Mouse (Mus musculus) forebrain, embryonic 12.5 days (tissue): ENCODE measurements around the gene Gli1. TPM values are rescaled to one million over a fixed set of nuclear protein-coding genes. Genes with fewer than 3 reads are reported as not detected.

Experiments used
- ATAC-seq: fragments of 200-750 bp; cut with Nextera tagmentation; 2 replicates; pipeline ENCODE4 v1.8.0; 2017; ENCODE audit warnings: moderate TSS enrichment; ENCODE audit not compliant: low FRiP score
- H3K27ac ChIP-seq: fragments of 300-500 bp; sonication (generic); 2 replicates; pipeline ENCODE4 v1.5.1; 2016; ENCODE audit warnings: mild to moderate bottlenecking
- H3K27me3 ChIP-seq: fragments of 300-500 bp; sonication (generic); 2 replicates; pipeline ENCODE4 v1.6.1; 2016; ENCODE audit warnings: mild to moderate bottlenecking
- H3K36me3 ChIP-seq: fragments of 300-500 bp; sonication (generic); replicated peaks from 2 replicates; pipeline ENCODE4 v1.6.1; 2016; ENCODE audit warnings: mild to moderate bottlenecking
- H3K4me1 ChIP-seq: fragments of 300-500 bp; sonication (generic); 2 replicates; pipeline ENCODE4 v1.6.1; 2016
- H3K4me2 ChIP-seq: fragments of 300-500 bp; sonication (generic); 2 replicates; pipeline ENCODE4 v1.6.1; 2016; ENCODE audit warnings: mild to moderate bottlenecking, moderate library complexity
- H3K4me3 ChIP-seq: fragments of 300-500 bp; sonication (generic); replicated peaks from 2 replicates; pipeline ENCODE4 v1.5.1; 2016; ENCODE audit warnings: mild to moderate bottlenecking
- H3K9ac ChIP-seq: fragments of 300-500 bp; sonication (generic); 2 replicates; pipeline ENCODE4 v1.6.1; 2016; ENCODE audit warnings: mild to moderate bottlenecking
- H3K9me3 ChIP-seq: fragments of 300-500 bp; sonication (generic); 2 replicates; pipeline ENCODE4 v1.6.1; 2016
- WGBS: fragments of 180-500 bp; shearing (Covaris S2); methylation state at CpG from one replicate; pipeline ENCODE4 v1.1.7; 2016; 5-methylcytosine and 5-hydroxymethylcytosine counted together
- polyA plus RNA-seq: library from polyadenylated mRNA; unstranded; fragments of >200 nt; fragmentation: Nextera tagmentation; extraction: Ambion mirVana; gene quantifications from 2 replicates; pipeline ENCODE4 v1.2.1, GENCODE M21; 2016

The Gli1 gene
- polyA plus RNA-seq, 1 experiment from 2014 or later: 3.6 TPM

GRCm38 (mm10) chr10:127355336-127355735, 13.6 kb upstream of the Gli1 start:
- 61% methylated on average over 10 of the region's 10 CpGs for WGBS
- H3K27me3 ChIP-seq: peaks cover 21% of the 10 kb centered on the region
- ATAC-seq: no peak
- H3K36me3 ChIP-seq: no peaks in the 10 kb centered on the region
- no peak overlapping the region for H3K4me3 ChIP-seq
- no peak overlapping the region for H3K4me2 ChIP-seq
- no peaks in the 10 kb centered on the region for H3K9me3 ChIP-seq
- H3K4me1 ChIP-seq: peaks cover 5% of the 10 kb centered on the region
- no peak overlapping the region for H3K9ac ChIP-seq
- H3K27ac ChIP-seq: no peak overlapping the region

- peaks cover 8% of the 10 kb centered on the region for H3K4me1 ChIP-seq
- no peak within 1 kb of the TSS for H3K4me2 ChIP-seq
- no peaks in the 10 kb centered on the region for H3K36me3 ChIP-seq
- peaks cover 30% of the 10 kb centered on the region for H3K27me3 ChIP-seq
- H3K4me3 ChIP-seq: no peak within 1 kb of the TSS
- no peaks in the 10 kb centered on the region for H3K9me3 ChIP-seq
- no peak within 1 kb of the TSS for H3K9ac ChIP-seq
- no peak for ATAC-seq
- 87% methylated on average over 18 of the region's 18 CpGs for WGBS
- no peak within 1 kb of the TSS for H3K27ac ChIP-seq
Measured at GRCm38 (mm10) chr10:127353909-127354895, 12.4 kb upstream of the Gli1 start, which contains the start of gene Inhbe. TSS of gene Inhbe (minus strand) at chr10:127354411.

- Histone ChIP-seq H3K9me3 (no peaks in the 10 kb centered on the region), H3K9ac (no peak overlapping the region), H3K4me3 (no peak overlapping the region), H3K4me1 (peaks cover 8% of the 10 kb centered on the region), H3K27me3 (peaks cover 30% of the 10 kb centered on the region), H3K36me3 (no peaks in the 10 kb centered on the region), H3K27ac (no peak overlapping the region), H3K4me2 (no peak overlapping the region)
- WGBS: 95% methylated on average over 11 of the region's 11 CpGs
- no peak for ATAC-seq
Measured at GRCm38 (mm10) chr10:127352766-127353165, 11.0 kb upstream of the Gli1 start.

GRCm38 (mm10) chr10:127352187-127352586, 10.4 kb upstream of the Gli1 start:
- H3K9me3 ChIP-seq: no peaks in the 10 kb centered on the region
- H3K9ac ChIP-seq: no peak overlapping the region
- ATAC-seq: no peak
- H3K36me3 ChIP-seq: no peaks in the 10 kb centered on the region
- no peak overlapping the region for H3K27ac ChIP-seq
- H3K4me3 ChIP-seq: no peak overlapping the region
- H3K4me2 ChIP-seq: no peak overlapping the region
- 86% methylated on average over 9 of the region's 9 CpGs for WGBS
- peaks cover 8% of the 10 kb centered on the region for H3K4me1 ChIP-seq
- peaks cover 30% of the 10 kb centered on the region for H3K27me3 ChIP-seq

GRCm38 (mm10) chr10:127351719-127352118, 9.9 kb upstream of the Gli1 start:
- Histone ChIP-seq H3K36me3 (no peaks in the 10 kb centered on the region), H3K4me3 (no peak overlapping the region), H3K27me3 (peaks cover 30% of the 10 kb centered on the region), H3K9me3 (no peaks in the 10 kb centered on the region), H3K4me2 (no peak overlapping the region), H3K9ac (no peak overlapping the region), H3K27ac (no peak overlapping the region), H3K4me1 (peaks cover 8% of the 10 kb centered on the region)
- no peak for ATAC-seq
- 75% methylated on average over 8 of the region's 8 CpGs for WGBS

GRCm38 (mm10) chr10:127351285-127351595, 9.5 kb upstream of the Gli1 start:
- no peak overlapping the region for H3K4me3 ChIP-seq
- peak overlapping the region; percentile 50; the same call in 1 of the 2 replicates for H3K4me2 ChIP-seq
- 89% methylated on average over 8 of the region's 8 CpGs for WGBS
- no peaks in the 10 kb centered on the region for H3K36me3 ChIP-seq
- H3K27ac ChIP-seq: no peak overlapping the region
- H3K4me1 ChIP-seq: peaks cover 8% of the 10 kb centered on the region
- H3K27me3 ChIP-seq: peaks cover 30% of the 10 kb centered on the region
- no peak overlapping the region for H3K9ac ChIP-seq
- no peaks in the 10 kb centered on the region for H3K9me3 ChIP-seq
- ATAC-seq: no peak

- peaks cover 30% of the 10 kb centered on the region for H3K27me3 ChIP-seq
- peak; percentile 77 for ATAC-seq
- H3K4me3 ChIP-seq: peak overlapping the region; percentile 23; the same call in 1 of the 2 replicates
- 11% methylated on average over 24 of the region's 24 CpGs for WGBS
- no peaks in the 10 kb centered on the region for H3K36me3 ChIP-seq
- H3K27ac ChIP-seq: no peak overlapping the region
- no peaks in the 10 kb centered on the region for H3K9me3 ChIP-seq
- peak overlapping the region; percentile 50 for H3K4me2 ChIP-seq
- no peak overlapping the region for H3K9ac ChIP-seq
- peaks cover 8% of the 10 kb centered on the region for H3K4me1 ChIP-seq
Measured at GRCm38 (mm10) chr10:127350594-127351284, 9.0 kb upstream of the Gli1 start.

- Histone ChIP-seq H3K27ac (no peak overlapping the region), H3K4me1 (peaks cover 8% of the 10 kb centered on the region), H3K36me3 (no peaks in the 10 kb centered on the region), H3K9me3 (no peaks in the 10 kb centered on the region), H3K4me2 (no peak overlapping the region), H3K4me3 (no peak overlapping the region), H3K9ac (no peak overlapping the region), H3K27me3 (peaks cover 30% of the 10 kb centered on the region)
- 83% methylated on average over 8 of the region's 8 CpGs for WGBS
- no peak for ATAC-seq
Measured at GRCm38 (mm10) chr10:127349810-127350209, 8.0 kb upstream of the Gli1 start.

- peaks cover 23% of the 10 kb centered on the region for H3K27me3 ChIP-seq
- no peaks in the 10 kb centered on the region for H3K36me3 ChIP-seq
- H3K4me3 ChIP-seq: no peak overlapping the region
- 66% methylated on average over 3 of the region's 4 CpGs for WGBS
- ATAC-seq: no peak
- H3K4me1 ChIP-seq: peaks cover 8% of the 10 kb centered on the region
- H3K4me2 ChIP-seq: no peak overlapping the region
- no peaks in the 10 kb centered on the region for H3K9me3 ChIP-seq
- H3K27ac ChIP-seq: no peak overlapping the region
- H3K9ac ChIP-seq: no peak overlapping the region
Measured at GRCm38 (mm10) chr10:127348957-127349356, 7.2 kb upstream of the Gli1 start.

- Histone ChIP-seq H3K27me3 (peaks cover 26% of the 10 kb centered on the region), H3K4me3 (no peak overlapping the region), H3K4me2 (no peak overlapping the region), H3K9ac (no peak overlapping the region), H3K9me3 (no peaks in the 10 kb centered on the region), H3K36me3 (no peaks in the 10 kb centered on the region), H3K4me1 (peaks cover 22% of the 10 kb centered on the region), H3K27ac (no peak overlapping the region)
- 86% methylated on average over 3 of the region's 3 CpGs for WGBS
- ATAC-seq: no peak
Measured at GRCm38 (mm10) chr10:127346173-127346572, 4.4 kb upstream of the Gli1 start.

- Histone ChIP-seq H3K9ac (no peak overlapping the region), H3K36me3 (no peaks in the 10 kb centered on the region), H3K4me1 (peaks cover 38% of the 10 kb centered on the region), H3K9me3 (no peaks in the 10 kb centered on the region), H3K4me2 (no peak overlapping the region), H3K4me3 (no peak overlapping the region), H3K27ac (no peak overlapping the region), H3K27me3 (peaks cover 41% of the 10 kb centered on the region)
- ATAC-seq: no peak
- WGBS: 72% methylated on average over 3 of the region's 3 CpGs
Measured at GRCm38 (mm10) chr10:127343029-127343428, 1.3 kb upstream of the Gli1 start.

- no peaks in the 10 kb centered on the region for H3K36me3 ChIP-seq
- no peak for ATAC-seq
- H3K4me2 ChIP-seq: peak overlapping the region; percentile 78
- H3K4me3 ChIP-seq: peak overlapping the region; percentile 41
- H3K4me1 ChIP-seq: peaks cover 38% of the 10 kb centered on the region
- no peaks in the 10 kb centered on the region for H3K9me3 ChIP-seq
- H3K27ac ChIP-seq: peak overlapping the region; percentile 70
- peaks cover 42% of the 10 kb centered on the region for H3K27me3 ChIP-seq
- WGBS: 0% methylated on average over 9 of the region's 11 CpGs
- peak overlapping the region; percentile 49; the same call in 1 of the 2 replicates for H3K9ac ChIP-seq
Measured at GRCm38 (mm10) chr10:127341360-127341690, 449 bp downstream of the Gli1 start.
